Mouse (Mus musculus): ENCODE data around the gene Ankra2. TPM values are rescaled to one million over a fixed set of nuclear protein-coding genes. Genes with fewer than 3 reads are reported as not detected.

The Ankra2 gene
- 10 to 100 TPM; 50.0 to 50.4 TPM for total RNA-seq (2021)
- long read RNA-seq, experiment 1, transcript Ankra2-208 (8 exons, 1,476 nt) = minor isoform, 5 of 39 reads
- long read RNA-seq, experiment 1, transcript Ankra2-201 (9 exons, 1,755 nt) = major isoform, 15 of 39 reads
- long read RNA-seq, experiment 1, partial matches to known transcripts = 7 of 39 reads
- long read RNA-seq, experiment 1, other reads (novel, unspliced or antisense) = 8 of 39 reads
- long read RNA-seq, experiment 2, transcript Ankra2-203 (8 exons, 2,328 nt) = minor isoform, 6 of 57 reads
- long read RNA-seq, experiment 2, transcript Ankra2-201 (9 exons, 1,755 nt) = major isoform, 23 of 57 reads
- long read RNA-seq, experiment 2, transcript Ankra2-208 (8 exons, 1,476 nt) = minor isoform, 9 of 57 reads
- long read RNA-seq, experiment 2, partial matches to known transcripts = 9 of 57 reads
- long read RNA-seq, experiment 2, other reads (novel, unspliced or antisense) = 7 of 57 reads

GRCm38 (mm10) chr13:98262636-98263457 is at the start of gene Ankra2, which contains the start of gene Utp15:
TSS of gene Ankra2 (plus strand) at chr13:98263074.
TSS of gene Utp15 (minus strand) at chr13:98263041.
- Histone ChIP-seq H3K27ac (peak within 1 kb of the TSS; percentile 94), H3K4me3 (peak within 1 kb of the TSS; percentile 78)
- DNase-seq (ENCODE audit: low spot score in 2 of 2) = peak; percentile 97 to 100
- no peak for TF ChIP-seq CTCF (conservative IDR thresholded peaks at IDR 0.05)

GRCm38 (mm10) chr13:98222848-98223247 is 40.0 kb upstream of the Ankra2 start:
- DNase-seq (ENCODE audit: low spot score in 2 of 2) = no peak
- H3K4me3 ChIP-seq = peak overlapping the region; percentile 17; the same call in 1 of the 2 replicates

GRCm38 (mm10) chr13:98226225-98226624 is 36.6 kb upstream of the Ankra2 start:
- Histone ChIP-seq H3K27ac (no peak overlapping the region), H3K4me3 (no peak overlapping the region)
- DNase-seq (ENCODE audit: low spot score in 2 of 2) = no peak
- no peak for TF ChIP-seq CTCF (conservative IDR thresholded peaks at IDR 0.05)

More at GRCm38 (mm10) chr13:98222848-98223247, 40.0 kb upstream of the Ankra2 start:
- peak; percentile 81 for TF ChIP-seq CTCF (conservative IDR thresholded peaks at IDR 0.05)
- H3K27ac ChIP-seq = no peak overlapping the region

GRCm38 (mm10) chr13:98230511-98230910 is 32.4 kb upstream of the Ankra2 start:
- no peak for TF ChIP-seq CTCF (conservative IDR thresholded peaks at IDR 0.05)
- Histone ChIP-seq H3K27ac (no peak overlapping the region), H3K4me3 (no peak overlapping the region)
- DNase-seq (ENCODE audit: low spot score in 2 of 2) = no peak

- no peak overlapping the region for H3K4me3 ChIP-seq
- 0 out of 2 replicates have a peak overlapping the region, but pooled peaks have one; percentile 18 for H3K27ac ChIP-seq
- peak in 1 of 2 experiments; percentile 30 for DNase-seq (ENCODE audit: low spot score in 2 of 2)
- no peak for TF ChIP-seq CTCF (conservative IDR thresholded peaks at IDR 0.05)
Observed at GRCm38 (mm10) chr13:98235451-98235850, 27.4 kb upstream of the Ankra2 start.

GRCm38 (mm10) chr13:98239978-98240641 is 22.8 kb upstream of the Ankra2 start:
- DNase-seq (ENCODE audit: low spot score in 2 of 2) = peak; percentile 74 to 88
- peak; percentile 97 for TF ChIP-seq CTCF (conservative IDR thresholded peaks at IDR 0.05)
- H3K27ac ChIP-seq = no peak overlapping the region
- no peak overlapping the region for H3K4me3 ChIP-seq

GRCm38 (mm10) chr13:98241531-98242282 is 21.2 kb upstream of the Ankra2 start:
- no peak for TF ChIP-seq CTCF (conservative IDR thresholded peaks at IDR 0.05)
- no peak for DNase-seq (ENCODE audit: low spot score in 2 of 2)
- no peak overlapping the region for H3K27ac ChIP-seq
- H3K4me3 ChIP-seq = no peak overlapping the region

GRCm38 (mm10) chr13:98244571-98245350 is 18.1 kb upstream of the Ankra2 start:
- no peak for TF ChIP-seq CTCF (conservative IDR thresholded peaks at IDR 0.05)

GRCm38 (mm10) chr13:98245386-98245785 is 17.5 kb upstream of the Ankra2 start:
- no peak overlapping the region for H3K4me3 ChIP-seq
- TF ChIP-seq CTCF (conservative IDR thresholded peaks at IDR 0.05) = no peak
- no peak overlapping the region for H3K27ac ChIP-seq
- DNase-seq (ENCODE audit: low spot score in 2 of 2) = no peak

More at GRCm38 (mm10) chr13:98244571-98245350, 18.1 kb upstream of the Ankra2 start:
- Histone ChIP-seq H3K27ac (peak overlapping the region; percentile 20; the same call in 1 of the 2 replicates), H3K4me3 (no peak overlapping the region)
- DNase-seq (ENCODE audit: low spot score in 2 of 2) = no peak

GRCm38 (mm10) chr13:98249594-98249993 is 13.3 kb upstream of the Ankra2 start:
- TF ChIP-seq CTCF (conservative IDR thresholded peaks at IDR 0.05) = no peak
- Histone ChIP-seq H3K4me3 (no peak overlapping the region), H3K27ac (no peak overlapping the region)
- DNase-seq (ENCODE audit: low spot score in 2 of 2) = no peak

GRCm38 (mm10) chr13:98254921-98255320 is 8.0 kb upstream of the Ankra2 start:
- Histone ChIP-seq H3K4me3 (0 out of 2 replicates have a peak overlapping the region, but pooled peaks have one; percentile 6), H3K27ac (peak overlapping the region; percentile 71)
- peak; percentile 65 to 89 for DNase-seq (ENCODE audit: low spot score in 2 of 2)
- peak; percentile 81 for TF ChIP-seq CTCF (conservative IDR thresholded peaks at IDR 0.05)
